8 mouse cellular contexts compared by ENCODE assay signal in genomic region chr17:24959371-24959770, GRCm38 (mm10). TPM values are rescaled to one million over a fixed set of nuclear protein-coding genes. Genes with fewer than 3 reads are reported as not detected.
DNase-seq lines count a peak whose midpoint lies in the region; ATAC-seq and TF ChIP-seq lines count a peak whose summit lies in the region.

No protein-coding gene starts in this region.

- peaks cover 30% of the 10 kb centered on the region; the same call in 1 of the 2 replicates for H3K36me3 ChIP-seq in kidney, postnatal 0 days (ENCODE audit: insufficient read depth, low read length)
- H3K36me3 ChIP-seq in intestine, embryonic 14.5 days (ENCODE audit: control insufficient read depth, insufficient read depth, low read length) = peaks cover 52% of the 10 kb centered on the region
- H3K36me3 ChIP-seq in myocyte (ENCODE audit: control insufficient read depth, insufficient read depth) = peaks cover 10% of the 10 kb centered on the region

- H3K27ac ChIP-seq in kidney, postnatal 0 days = no peak overlapping the region
- no peak overlapping the region for H3K27ac ChIP-seq in brown adipose tissue, adult 24 weeks (replicated peaks; ENCODE audit: low read depth, low read length)
- H3K27ac ChIP-seq in intestine, embryonic 14.5 days (ENCODE audit: low read depth) = no peak overlapping the region

- TF ChIP-seq POLR2A in myocyte (IDR thresholded peaks at IDR 0.05; ENCODE audit: insufficient read length, low read depth) = no peak

- H3K27me3 ChIP-seq in kidney, postnatal 0 days (ENCODE audit: insufficient read depth, low read length) = no peaks in the 10 kb centered on the region
- H3K27me3 ChIP-seq in intestine, embryonic 14.5 days (replicated peaks; ENCODE audit: control insufficient read depth, insufficient read depth, low read length) = no peaks in the 10 kb centered on the region
- no peaks in the 10 kb centered on the region for H3K27me3 ChIP-seq in myocyte (ENCODE audit: control insufficient read depth, insufficient read depth, insufficient read length)

- H3K79me2 ChIP-seq in myocyte (ENCODE audit: control insufficient read depth, insufficient read depth) = peaks cover 35% of the 10 kb centered on the region

- H3ac ChIP-seq in myocyte (ENCODE audit: control insufficient read depth, insufficient read length) = peak overlapping the region; percentile 63

- no peak for ATAC-seq in kidney, postnatal 0 days (replicated peaks; ENCODE audit: low FRiP score, low read depth)
- ATAC-seq in intestine, embryonic 14.5 days (replicated peaks; ENCODE audit: low FRiP score, low TSS enrichment, low read depth) = no peak
- no peak for ATAC-seq in monocyte, adult 5-6 weeks (replicated peaks; ENCODE audit: insufficient number of reproducible peaks, low FRiP score, low TSS enrichment, poor library complexity, severe bottlenecking)

- H3K4me1 ChIP-seq in kidney, postnatal 0 days (replicated peaks; ENCODE audit: insufficient read depth, low read length) = peaks cover 6% of the 10 kb centered on the region; the same call in 1 of the 2 replicates
- no peaks in the 10 kb centered on the region for H3K4me1 ChIP-seq in brown adipose tissue, adult 24 weeks (ENCODE audit: control insufficient read depth, insufficient read depth, insufficient read length, low read length)
- H3K4me1 ChIP-seq in intestine, embryonic 14.5 days (replicated peaks; ENCODE audit: control insufficient read depth, insufficient read depth, low read length) = peaks cover 10% of the 10 kb centered on the region

- 33% methylated on average over 8 of the region's 8 CpGs for WGBS in kidney, postnatal 0 days
- WGBS in intestine, embryonic 14.5 days = 50% methylated on average over 8 of the region's 8 CpGs

- H3K4me2 ChIP-seq in kidney, postnatal 0 days (ENCODE audit: low read length) = peak overlapping the region; percentile 65
- H3K4me2 ChIP-seq in intestine, embryonic 14.5 days (ENCODE audit: low read length) = peak overlapping the region; percentile 85
- H3K4me2 ChIP-seq in myocyte (ENCODE audit: low read depth) = peak overlapping the region; percentile 90

- peak overlapping the region; percentile 80 for H3K4me3 ChIP-seq in kidney, postnatal 0 days (replicated peaks; ENCODE audit: low read depth, low read length)
- peak overlapping the region; percentile 72 for H3K4me3 ChIP-seq in brown adipose tissue, adult 24 weeks (ENCODE audit: insufficient read depth, low read depth, low read length)
- peak overlapping the region; percentile 88 for H3K4me3 ChIP-seq in intestine, embryonic 14.5 days (ENCODE audit: low read depth, low read length)
- H3K4me3 ChIP-seq in myocyte = peak overlapping the region; percentile 58

- peak overlapping the region; percentile 74; the same call in 1 of the 2 replicates for H3K9ac ChIP-seq in kidney, postnatal 0 days (ENCODE audit: low read depth, low read length)
- peak overlapping the region; percentile 76 for H3K9ac ChIP-seq in intestine, embryonic 14.5 days (ENCODE audit: low read length)

- TF ChIP-seq CTCF in kidney, postnatal 0 days (IDR thresholded peaks at IDR 0.05; ENCODE audit: low read depth) = no peak

- no peaks in the 10 kb centered on the region for H3K9me3 ChIP-seq in kidney, postnatal 0 days (replicated peaks; ENCODE audit: low read length)
- no peaks in the 10 kb centered on the region for H3K9me3 ChIP-seq in intestine, embryonic 14.5 days (ENCODE audit: control insufficient read depth, low read length)

- no peak for DNase-seq in kidney, postnatal 0 days (ENCODE audit: low spot score)
- no peak for DNase-seq in kidney, adult 9 months
- DNase-seq in intestine, embryonic 14.5 days (ENCODE audit: low spot score) = no peak
- DNase-seq in frontal cortex, postnatal 25 days (ENCODE audit: low spot score in 2 of 2) = no peak
- no peak for DNase-seq in spleen, adult 18-20 months

TF ChIP-seq in myocyte, 11 proteins besides CTCF, POLR2A, EP300 and RAD21:
- TF ChIP-seq TCF3 (IDR thresholded peaks at IDR 0.05; ENCODE audit: insufficient read length, low read depth) = no peak
- no peak for TF ChIP-seq E2F4 (IDR thresholded peaks at IDR 0.05; ENCODE audit: insufficient read depth)
- no peak for TF ChIP-seq MYOD1 (IDR thresholded peaks at IDR 0.05; ENCODE audit: control insufficient read depth in 1 of 3, insufficient read length in 2 of 3, low read depth in 2 of 3)
- TF ChIP-seq USF1 (IDR thresholded peaks at IDR 0.05; ENCODE audit: low read depth) = no peak
TF ChIP-seq in myocyte: peak in this region for 0.

RNA-seq across cellular contexts. Expression of gene Jpt2, which starts 1.1 kb away (rescaled TPM):
- polyA plus RNA-seq in kidney, postnatal 0 days (2015; fragmentation: Nextera tagmentation; extraction: Ambion mirVana) = 95.0 and 108 TPM in 2 replicates
- polyA plus RNA-seq in brown adipose tissue, adult 24 weeks (2012; ENCODE audit: insufficient read depth, insufficient read length, missing spikeins) = 3.0 and 3.4 TPM in 2 replicates
- 125 and 143 TPM in 2 replicates for polyA plus RNA-seq in intestine, embryonic 14.5 days (2014; fragmentation: Nextera tagmentation; extraction: Ambion mirVana)
- 16.3 TPM for polyA plus RNA-seq in myocyte (2012; fragmentation: generic; extraction: Trizol)
- total RNA-seq in monocyte, adult 5-6 weeks (2017) = 13.4 to 14.4 TPM (median 14.2 TPM) in 3 replicates

RNA-seq across cellular contexts. Expression of gene Mapk8ip3, which starts 22.6 kb away (rescaled TPM):
- 12.7 and 13.7 TPM in 2 replicates for polyA plus RNA-seq in kidney, postnatal 0 days (2015; fragmentation: Nextera tagmentation; extraction: Ambion mirVana)
- polyA plus RNA-seq in brown adipose tissue, adult 24 weeks (2012; ENCODE audit: insufficient read depth, insufficient read length, missing spikeins) = 12.0 and 24.2 TPM in 2 replicates
- 36.0 and 40.7 TPM in 2 replicates for polyA plus RNA-seq in intestine, embryonic 14.5 days (2014; fragmentation: Nextera tagmentation; extraction: Ambion mirVana)
- polyA plus RNA-seq in myocyte (2012; fragmentation: generic; extraction: Trizol) = 47.6 TPM
- total RNA-seq in monocyte, adult 5-6 weeks (2017) = 46.0 to 84.3 TPM (median 50.2 TPM) in 3 replicates

RNA-seq across cellular contexts. Expression of gene Cramp1l, which starts 56.2 kb away (rescaled TPM):
- 3.4 and 4.5 TPM in 2 replicates for polyA plus RNA-seq in kidney, postnatal 0 days (2015; fragmentation: Nextera tagmentation; extraction: Ambion mirVana)
- 4.2 and 4.8 TPM in 2 replicates for polyA plus RNA-seq in brown adipose tissue, adult 24 weeks (2012; ENCODE audit: insufficient read depth, insufficient read length, missing spikeins)
- 7.1 and 8.8 TPM in 2 replicates for polyA plus RNA-seq in intestine, embryonic 14.5 days (2014; fragmentation: Nextera tagmentation; extraction: Ambion mirVana)
- 3.5 TPM for polyA plus RNA-seq in myocyte (2012; fragmentation: generic; extraction: Trizol)
- 10.3 to 23.9 TPM (median 11.2 TPM) in 3 replicates for total RNA-seq in monocyte, adult 5-6 weeks (2017)

RNA-seq across cellular contexts. Expression of gene Ift140, which starts 56.5 kb away (rescaled TPM):
- polyA plus RNA-seq in kidney, postnatal 0 days (2015; fragmentation: Nextera tagmentation; extraction: Ambion mirVana) = 10.1 and 10.9 TPM in 2 replicates
- polyA plus RNA-seq in brown adipose tissue, adult 24 weeks (2012; ENCODE audit: insufficient read depth, insufficient read length, missing spikeins) = 3.8 and 4.1 TPM in 2 replicates
- 16.3 and 16.9 TPM in 2 replicates for polyA plus RNA-seq in intestine, embryonic 14.5 days (2014; fragmentation: Nextera tagmentation; extraction: Ambion mirVana)
- 8.9 TPM for polyA plus RNA-seq in myocyte (2012; fragmentation: generic; extraction: Trizol)
- total RNA-seq in monocyte, adult 5-6 weeks (2017) = 11.7 to 13.0 TPM (median 12.6 TPM) in 3 replicates
